Mouse (Mus musculus): ENCODE results near the gene Emc9. TPM values are rescaled to one million over a fixed set of nuclear protein-coding genes. Genes with fewer than 3 reads are reported as not detected.

The Emc9 gene
- total RNA-seq, 2 experiments from 2014 or later: 37.3 to 40.1 TPM

- DNase-seq: peak; percentile 98
Observed at GRCm38 (mm10) chr14:55560202-55561073, 24.7 kb downstream of the Emc9 start, which contains the start of gene A730061H03Rik. Gene A730061H03Rik (minus strand): TSS chr14:55560406.

- DNase-seq: peak; percentile 93
Observed at GRCm38 (mm10) chr14:55559799-55560201, 25.3 kb downstream of the Emc9 start, which contains the start of gene Dcaf11. Gene Dcaf11 (plus strand): TSS chr14:55560006.

GRCm38 (mm10) chr14:55558740-55559448 is 26.2 kb downstream of the Emc9 start:
- DNase-seq: no peak

GRCm38 (mm10) chr14:55557587-55557986 is 27.5 kb downstream of the Emc9 start:
- no peak for DNase-seq

GRCm38 (mm10) chr14:55557003-55557402 is 28.1 kb downstream of the Emc9 start:
- peak; percentile 89 for DNase-seq

- DNase-seq: no peak
Observed at GRCm38 (mm10) chr14:55555788-55556187, 29.3 kb downstream of the Emc9 start.

GRCm38 (mm10) chr14:55554635-55555034 is 30.5 kb downstream of the Emc9 start:
- no peak for DNase-seq

- DNase-seq: no peak
Observed at GRCm38 (mm10) chr14:55551794-55552193, 33.3 kb downstream of the Emc9 start.

- DNase-seq: no peak
Observed at GRCm38 (mm10) chr14:55551347-55551746, 33.8 kb downstream of the Emc9 start.

GRCm38 (mm10) chr14:55550191-55550590 is 34.9 kb downstream of the Emc9 start:
- no peak for DNase-seq

- DNase-seq: peak; percentile 28
Observed at GRCm38 (mm10) chr14:55544334-55544733, 40.8 kb downstream of the Emc9 start.

GRCm38 (mm10) chr14:55542268-55542667 is 42.8 kb downstream of the Emc9 start:
- DNase-seq: no peak

- peak; percentile 93 for DNase-seq
Observed at GRCm38 (mm10) chr14:55540787-55541321, 44.2 kb downstream of the Emc9 start.

GRCm38 (mm10) chr14:55540067-55540786 is 44.9 kb downstream of the Emc9 start, which contains the start of gene Pck2:
Gene Pck2 (plus strand): TSS chr14:55540266.
- DNase-seq: peak; percentile 88

GRCm38 (mm10) chr14:55536116-55536745 is 48.9 kb downstream of the Emc9 start:
- peak; percentile 68 for DNase-seq

Other genes with a start within 250 kb of the Emc9 start
- gene Dhrs4, start 106.5 kb downstream of the Emc9 start, total RNA-seq (2021): 100 to 1,000 TPM; 102 to 115 TPM
- gene Carmil3, start 94.7 kb downstream of the Emc9 start, total RNA-seq (2021): 1 to 10 TPM; 2.9 to 5.9 TPM
- under 1 TPM in 1 of 2 experiments, not detected in 1; 0.12 TPM for gene Cpne6, start 74.9 kb downstream of the Emc9 start, total RNA-seq (2021)
- not detected for gene Nrl, start 60.3 kb downstream of the Emc9 start, total RNA-seq (2021)
- 10 to 100 TPM; 19.7 to 21.5 TPM for gene Pck2, start 45.0 kb downstream of the Emc9 start, total RNA-seq (2021)
- 10 to 100 TPM; 60.8 to 63.0 TPM for gene Dcaf11, start 25.3 kb downstream of the Emc9 start, total RNA-seq (2021)
- not detected for gene A730061H03Rik, start 24.9 kb downstream of the Emc9 start, total RNA-seq (2021)
- 100 to 1,000 TPM; 122 to 152 TPM for gene Fitm1, start 9.7 kb downstream of the Emc9 start, total RNA-seq (2021)
- 100 to 1,000 TPM; 232 to 244 TPM for gene Psme1, start 7.2 kb downstream of the Emc9 start, total RNA-seq (2021)
- 100 to 1,000 TPM; 127 to 153 TPM for gene Psme2, start 5.8 kb upstream of the Emc9 start, total RNA-seq (2021)
- 10 to 100 TPM; 25.9 to 27.9 TPM for gene Rnf31, start 6.4 kb upstream of the Emc9 start, total RNA-seq (2021)
- gene Irf9, start 18.3 kb upstream of the Emc9 start, total RNA-seq (2021): 1 to 10 TPM; 7.6 to 9.9 TPM
- gene Rec8, start 32.7 kb upstream of the Emc9 start, total RNA-seq (2021): under 1 TPM; 0.43 to 0.54 TPM
- gene Ipo4, start 50.7 kb upstream of the Emc9 start, total RNA-seq (2021): 10 to 100 TPM; 64.6 to 67.1 TPM
- 1 to 10 TPM; 3.7 to 4.3 TPM for gene Gm49378, start 52.6 kb upstream of the Emc9 start, total RNA-seq (2021)
- gene Tm9sf1, start 58.5 kb upstream of the Emc9 start, total RNA-seq (2021): 10 to 100 TPM; 60.1 to 72.3 TPM
- gene Tssk4, start 64.9 kb upstream of the Emc9 start, total RNA-seq (2021): 1 to 10 TPM; 1.1 to 1.2 TPM
- 10 to 100 TPM; 63.2 to 66.7 TPM for gene Mdp1, start 75.2 kb upstream of the Emc9 start, total RNA-seq (2021)
- 10 to 100 TPM; 16.6 to 21.0 TPM for gene Gmpr2, start 86.6 kb upstream of the Emc9 start, total RNA-seq (2021)
- gene Nedd8, start 86.8 kb upstream of the Emc9 start, total RNA-seq (2021): 100 to 1,000 TPM; 296 to 328 TPM
- gene Tinf2, start 96.5 kb upstream of the Emc9 start, total RNA-seq (2021): 10 to 100 TPM; 23.4 to 25.7 TPM
- under 1 TPM; 0.20 to 0.50 TPM for gene Tgm1, start 128.6 kb upstream of the Emc9 start, total RNA-seq (2021)
- 10 to 100 TPM; 13.1 to 13.9 TPM for gene Rabggta, start 137.0 kb upstream of the Emc9 start, total RNA-seq (2021)
- 10 to 100 TPM; 46.0 to 51.4 TPM for gene Dhrs1, start 160.4 kb upstream of the Emc9 start, total RNA-seq (2021)
- 10 to 100 TPM; 17.8 to 18.3 TPM for gene Nop9, start 160.4 kb upstream of the Emc9 start, total RNA-seq (2021)
- gene Cideb, start 173.2 kb upstream of the Emc9 start, total RNA-seq (2021): 1 to 10 TPM; 1.2 to 2.2 TPM
- under 1 TPM; 0.11 to 0.26 TPM for gene Ltb4r2, start 176.1 kb upstream of the Emc9 start, total RNA-seq (2021)
- gene Ltb4r1, start 180.7 kb upstream of the Emc9 start, total RNA-seq (2021): under 1 TPM; 0.50 TPM
- 10 to 100 TPM; 18.9 to 22.3 TPM for gene Adcy4, start 198.8 kb upstream of the Emc9 start, total RNA-seq (2021)
- gene Ripk3, start 203.6 kb upstream of the Emc9 start, total RNA-seq (2021): 10 to 100 TPM; 10.6 to 14.0 TPM
- gene Nfatc4, start 237.8 kb upstream of the Emc9 start, total RNA-seq (2021): 10 to 100 TPM; 12.7 to 13.3 TPM

Data from heart, postnatal 4 days (tissue).